Mouse (Mus musculus): ENCODE data around the gene Ppm1e. TPM values are rescaled to one million over a fixed set of nuclear protein-coding genes. Genes with fewer than 3 reads are reported as not detected.

Ppm1e gene
- polyA plus RNA-seq, 1 experiment from 2014 or later = 3.1 TPM

DNA sequence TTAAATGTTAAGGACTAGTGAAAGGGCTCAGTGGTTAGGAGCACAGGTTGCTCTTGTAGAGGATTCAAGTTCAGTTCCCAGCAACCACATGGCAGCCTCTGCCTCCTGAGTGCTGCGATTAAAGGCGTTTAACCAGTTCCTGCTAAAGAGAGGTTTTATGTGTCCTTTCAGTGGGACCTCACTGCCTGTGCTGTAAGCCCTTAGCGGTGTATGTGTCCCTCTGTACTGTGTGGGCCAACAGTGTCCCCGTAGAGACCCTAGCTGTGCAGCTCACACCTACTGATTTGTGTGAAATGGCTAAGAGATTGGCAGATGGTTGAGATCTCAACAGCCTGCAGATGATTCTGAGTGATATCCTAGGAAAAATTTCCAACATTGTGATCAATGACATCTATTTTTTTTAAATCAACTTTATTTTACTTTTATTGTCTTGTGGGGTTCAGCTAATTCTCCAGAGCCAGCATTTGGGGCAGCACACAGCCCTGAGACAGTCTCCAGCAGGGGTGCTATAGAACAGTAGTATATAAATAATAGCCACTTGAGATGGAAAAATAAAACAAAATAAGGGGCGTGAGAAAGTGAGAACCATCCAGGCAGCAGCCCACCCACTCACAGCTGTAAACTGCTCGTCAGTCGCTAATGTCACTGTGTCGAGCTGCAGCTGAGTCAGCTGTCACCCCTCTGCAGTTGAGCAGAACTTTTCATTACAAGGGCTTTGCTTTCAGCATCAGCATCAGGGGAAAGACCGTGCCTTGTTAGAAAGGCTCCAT, 111.9 kb downstream of the Ppm1e start:
- Histone ChIP-seq H3K4me3 (no peak overlapping the region), H3K4me1 (peaks cover 22% of the 10 kb centered on the region), H3K9ac (no peak overlapping the region), H3K4me2 (no peak overlapping the region), H3K27me3 (no peaks in the 10 kb centered on the region), H3K9me3 (no peaks in the 10 kb centered on the region), H3K27ac (peak overlapping the region; percentile 44), H3K36me3 (no peaks in the 10 kb centered on the region)
- WGBS = 60% methylated on average over 9 of the region's 9 CpGs
- no peak for ATAC-seq (ENCODE audit: insufficient number of reproducible peaks, insufficient read depth, low FRiP score, low TSS enrichment, low read depth)

DNA sequence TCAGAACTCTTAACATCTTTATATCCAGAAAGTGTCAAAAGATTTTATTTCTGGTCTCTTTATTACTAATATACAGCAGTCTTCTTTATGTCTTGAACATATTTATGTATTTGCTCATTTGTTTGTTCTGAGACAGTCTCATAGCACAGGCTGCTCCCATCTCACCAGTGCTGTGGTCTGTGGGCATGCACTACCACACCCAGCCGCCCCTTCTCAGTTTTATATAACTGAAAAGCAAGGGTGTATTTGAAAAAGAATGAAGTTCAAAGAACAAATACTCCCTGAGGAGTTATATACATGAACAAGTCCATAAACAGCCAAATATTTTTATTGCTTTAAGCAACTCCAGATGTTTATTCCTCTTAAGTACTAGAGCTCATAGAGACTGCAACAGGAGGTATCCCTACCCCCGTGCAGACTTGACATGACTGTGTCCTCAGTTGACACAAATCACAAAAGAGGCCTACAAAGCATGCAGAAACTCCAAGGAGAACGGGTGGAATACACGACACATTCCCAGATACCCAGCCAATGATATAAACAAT, 112.6 kb downstream of the Ppm1e start:
- H3K4me1 ChIP-seq = peaks cover 22% of the 10 kb centered on the region
- no peak overlapping the region for H3K9ac ChIP-seq
- no peaks in the 10 kb centered on the region for H3K9me3 ChIP-seq
- WGBS = 33% methylated on average over 4 of the region's 4 CpGs
- no peak overlapping the region for H3K4me3 ChIP-seq
- peak overlapping the region; percentile 44 for H3K27ac ChIP-seq
- H3K4me2 ChIP-seq = no peak overlapping the region
- H3K27me3 ChIP-seq = no peaks in the 10 kb centered on the region
- no peaks in the 10 kb centered on the region for H3K36me3 ChIP-seq
- no peak for ATAC-seq (ENCODE audit: insufficient number of reproducible peaks, insufficient read depth, low FRiP score, low TSS enrichment, low read depth)

DNA sequence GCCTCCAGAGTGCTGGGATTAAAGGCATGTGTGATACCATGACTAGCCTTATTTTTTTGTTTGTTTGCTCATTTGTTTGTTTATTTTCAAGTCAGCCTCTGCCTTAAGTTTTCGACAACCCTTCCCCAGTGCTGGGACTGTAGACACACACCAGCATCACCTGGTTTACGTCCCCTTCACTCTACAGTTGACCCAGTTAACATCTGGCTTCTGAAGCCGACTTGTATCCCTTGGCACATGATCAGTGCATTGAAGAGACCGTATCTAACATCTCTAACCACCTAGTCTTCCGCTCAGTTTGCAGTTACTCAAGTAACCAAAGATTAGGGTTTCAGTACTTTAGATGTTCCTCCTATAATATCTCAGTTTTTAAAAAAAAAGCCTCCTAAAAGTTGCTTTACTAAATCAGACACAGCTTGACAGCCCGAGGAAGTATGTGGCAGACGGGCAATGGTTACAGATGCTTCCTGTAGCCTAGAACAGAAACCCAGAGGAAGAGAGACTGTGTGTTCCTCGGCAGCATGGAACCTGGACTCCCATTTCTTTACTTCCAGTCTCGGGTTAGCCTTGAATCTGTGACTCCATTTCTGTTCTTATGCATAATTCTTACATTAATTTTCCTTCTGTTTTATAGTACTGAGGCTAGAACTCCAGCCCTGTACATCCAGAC, 113.5 kb downstream of the Ppm1e start:
- Histone ChIP-seq H3K9ac (no peak overlapping the region), H3K36me3 (no peaks in the 10 kb centered on the region), H3K27ac (no peak overlapping the region; the same call in 1 of the 2 replicates), H3K27me3 (no peaks in the 10 kb centered on the region), H3K9me3 (no peaks in the 10 kb centered on the region), H3K4me2 (no peak overlapping the region), H3K4me3 (no peak overlapping the region), H3K4me1 (peaks cover 22% of the 10 kb centered on the region)
- no peak for ATAC-seq (ENCODE audit: insufficient number of reproducible peaks, insufficient read depth, low FRiP score, low TSS enrichment, low read depth)
- WGBS = 66% methylated on average over 9 of the region's 9 CpGs

DNA sequence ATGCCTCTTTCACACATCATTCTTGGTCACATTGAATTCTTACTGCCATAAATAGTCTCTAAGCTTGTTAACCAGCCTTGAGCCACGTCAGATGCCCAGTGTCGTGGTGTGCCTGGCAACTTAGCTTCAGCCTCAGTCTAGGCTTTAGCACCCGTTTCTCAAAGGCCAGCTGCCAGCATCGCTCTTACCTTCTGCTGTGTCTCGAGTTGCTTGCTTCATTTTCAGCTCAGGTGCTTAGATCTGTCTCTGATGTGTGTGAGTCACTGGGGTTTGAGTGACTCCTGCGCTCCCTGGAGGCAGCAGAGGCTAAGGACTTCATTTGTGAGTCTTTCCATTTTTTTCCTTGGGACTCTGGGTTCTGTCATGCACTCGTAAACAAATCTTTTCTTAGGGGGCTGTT, 117.6 kb downstream of the Ppm1e start:
- no peaks in the 10 kb centered on the region for H3K36me3 ChIP-seq
- no peak overlapping the region for H3K9ac ChIP-seq
- WGBS = 76% methylated on average over 7 of the region's 7 CpGs
- no peak overlapping the region for H3K4me2 ChIP-seq
- H3K4me1 ChIP-seq = peaks cover 17% of the 10 kb centered on the region
- H3K27ac ChIP-seq = no peak overlapping the region
- H3K9me3 ChIP-seq = no peaks in the 10 kb centered on the region
- H3K4me3 ChIP-seq = no peak overlapping the region
- H3K27me3 ChIP-seq = no peaks in the 10 kb centered on the region
- no peak for ATAC-seq (ENCODE audit: insufficient number of reproducible peaks, insufficient read depth, low FRiP score, low TSS enrichment, low read depth)

DNA sequence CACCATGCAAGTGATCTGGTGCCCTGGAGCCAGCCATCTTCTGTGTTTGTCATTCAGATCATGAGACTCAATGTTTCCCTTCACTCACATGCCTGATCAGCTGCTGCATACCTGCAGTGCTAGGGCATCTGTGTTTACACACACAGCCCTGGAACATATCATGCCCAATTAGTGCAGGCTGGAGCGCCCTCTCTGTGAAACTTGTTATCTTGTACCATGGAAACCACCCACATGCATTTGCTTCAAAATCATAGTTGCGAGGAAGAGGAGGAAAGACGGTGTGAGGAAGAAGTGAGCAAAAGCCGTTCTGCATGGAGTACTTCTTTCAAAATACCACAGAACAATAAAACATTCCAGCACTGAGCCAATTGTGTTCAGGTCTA, 118.0 kb downstream of the Ppm1e start:
- Histone ChIP-seq H3K9ac (no peak overlapping the region), H3K36me3 (no peaks in the 10 kb centered on the region), H3K9me3 (no peaks in the 10 kb centered on the region), H3K4me3 (no peak overlapping the region), H3K4me1 (peaks cover 13% of the 10 kb centered on the region), H3K4me2 (no peak overlapping the region), H3K27ac (no peak overlapping the region), H3K27me3 (no peaks in the 10 kb centered on the region)
- WGBS = 81% methylated on average over 4 of the region's 4 CpGs
- ATAC-seq (ENCODE audit: insufficient number of reproducible peaks, insufficient read depth, low FRiP score, low TSS enrichment, low read depth) = no peak

DNA sequence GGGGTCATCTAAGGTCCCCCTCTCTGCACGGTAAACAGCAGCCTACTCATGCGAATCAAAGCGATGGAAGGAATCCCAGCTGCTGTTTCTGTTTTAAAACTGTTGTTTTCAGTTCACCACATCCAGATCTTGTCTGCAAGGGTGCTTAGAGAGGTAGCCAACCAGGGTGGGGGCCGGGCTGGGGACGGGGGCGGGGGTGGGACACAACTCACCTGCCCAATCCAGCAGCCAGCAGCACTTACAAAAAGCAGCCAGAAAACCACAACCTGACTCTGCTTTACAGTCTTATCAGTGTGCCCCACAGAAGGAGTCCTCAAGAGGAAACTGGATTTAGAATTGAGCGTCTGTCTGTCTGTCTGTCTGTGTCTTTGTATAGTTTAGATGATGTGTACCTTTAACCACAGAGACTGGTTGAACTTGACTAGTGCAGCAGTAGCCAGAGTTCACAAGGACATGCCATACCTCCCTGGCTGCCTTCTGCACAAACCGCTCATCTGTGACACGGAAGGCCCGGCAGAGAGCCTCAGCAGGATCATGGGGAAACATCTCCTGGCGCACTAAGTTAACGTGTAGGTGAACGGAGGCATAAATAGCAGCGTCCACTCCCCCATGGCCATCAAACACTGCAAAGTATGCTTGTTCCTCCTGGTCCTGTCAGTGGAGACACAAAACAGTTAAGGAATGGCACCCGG, 118.5 kb downstream of the Ppm1e start:
- 86% methylated on average over 15 of the region's 15 CpGs for WGBS
- no peak overlapping the region for H3K4me3 ChIP-seq
- H3K27me3 ChIP-seq = no peaks in the 10 kb centered on the region
- H3K27ac ChIP-seq = no peak overlapping the region
- no peak overlapping the region for H3K4me2 ChIP-seq
- H3K9ac ChIP-seq = no peak overlapping the region
- no peaks in the 10 kb centered on the region for H3K9me3 ChIP-seq
- H3K4me1 ChIP-seq = peaks cover 10% of the 10 kb centered on the region
- H3K36me3 ChIP-seq = no peaks in the 10 kb centered on the region
- ATAC-seq (ENCODE audit: insufficient number of reproducible peaks, insufficient read depth, low FRiP score, low TSS enrichment, low read depth) = no peak

DNA sequence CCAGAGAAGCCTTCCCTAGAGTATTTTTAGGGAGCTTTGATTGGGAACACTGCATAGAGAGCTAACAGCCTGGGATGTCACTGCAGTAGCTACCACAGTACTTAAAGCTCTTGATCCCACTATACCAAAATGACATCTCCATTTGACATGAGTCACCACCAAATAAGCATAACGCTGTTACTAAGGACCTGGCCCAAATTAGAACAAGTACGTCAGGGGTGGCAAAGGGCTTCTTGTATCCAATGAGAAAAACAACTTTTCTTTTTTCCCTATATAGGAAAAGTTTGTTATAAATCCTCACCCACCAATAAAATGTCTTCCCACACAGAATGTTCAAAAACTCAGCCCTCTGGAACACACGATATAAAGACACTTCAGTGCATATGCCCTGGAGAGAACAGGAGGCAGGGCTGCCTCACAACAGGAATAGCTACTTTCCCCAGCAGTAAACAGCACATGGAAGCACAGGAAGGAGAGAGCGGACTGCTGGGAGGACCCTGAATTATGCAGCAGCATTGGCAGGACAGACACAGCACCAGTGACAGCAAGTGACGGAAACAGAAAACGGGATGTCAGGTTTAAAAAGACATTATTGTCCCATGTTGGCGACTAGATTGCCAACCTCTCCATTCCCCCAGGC, 119.8 kb downstream of the Ppm1e start:
- no peaks in the 10 kb centered on the region for H3K27me3 ChIP-seq
- H3K9me3 ChIP-seq = no peaks in the 10 kb centered on the region
- no peaks in the 10 kb centered on the region for H3K36me3 ChIP-seq
- H3K4me3 ChIP-seq = no peak overlapping the region
- H3K4me2 ChIP-seq = no peak overlapping the region
- ATAC-seq (ENCODE audit: insufficient number of reproducible peaks, insufficient read depth, low FRiP score, low TSS enrichment, low read depth) = no peak
- H3K9ac ChIP-seq = no peak overlapping the region
- no peak overlapping the region for H3K27ac ChIP-seq
- 77% methylated on average over 7 of the region's 7 CpGs for WGBS
- H3K4me1 ChIP-seq = peaks cover 7% of the 10 kb centered on the region; the same call in 1 of the 2 replicates

DNA sequence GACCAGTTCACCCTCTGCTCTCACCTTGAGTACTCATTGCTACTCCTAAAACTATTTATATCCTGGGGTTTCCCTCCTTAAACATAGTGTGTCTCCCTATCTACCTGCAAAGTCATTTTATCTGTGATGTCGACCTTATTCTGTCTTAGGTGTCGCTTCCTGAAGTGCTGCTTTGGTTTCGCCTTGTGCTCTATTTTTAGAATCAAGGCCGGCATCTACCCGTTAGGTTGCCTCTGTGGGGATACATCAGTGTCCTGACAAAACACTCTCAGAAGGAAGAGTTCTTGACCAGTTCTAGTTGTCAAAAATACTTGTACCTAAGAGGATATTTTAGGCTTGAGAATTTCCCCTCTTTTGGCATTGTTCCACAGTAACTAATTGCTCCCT, 123.3 kb downstream of the Ppm1e start:
- Histone ChIP-seq H3K36me3 (peaks cover 9% of the 10 kb centered on the region; the same call in 1 of the 2 replicates), H3K27ac (no peak overlapping the region), H3K4me2 (no peak overlapping the region), H3K9me3 (no peaks in the 10 kb centered on the region), H3K27me3 (no peaks in the 10 kb centered on the region), H3K9ac (no peak overlapping the region), H3K4me1 (peaks cover 7% of the 10 kb centered on the region; the same call in 1 of the 2 replicates), H3K4me3 (no peak overlapping the region)
- no peak for ATAC-seq (ENCODE audit: insufficient number of reproducible peaks, insufficient read depth, low FRiP score, low TSS enrichment, low read depth)
- WGBS = 75% methylated on average over 5 of the region's 5 CpGs

DNA sequence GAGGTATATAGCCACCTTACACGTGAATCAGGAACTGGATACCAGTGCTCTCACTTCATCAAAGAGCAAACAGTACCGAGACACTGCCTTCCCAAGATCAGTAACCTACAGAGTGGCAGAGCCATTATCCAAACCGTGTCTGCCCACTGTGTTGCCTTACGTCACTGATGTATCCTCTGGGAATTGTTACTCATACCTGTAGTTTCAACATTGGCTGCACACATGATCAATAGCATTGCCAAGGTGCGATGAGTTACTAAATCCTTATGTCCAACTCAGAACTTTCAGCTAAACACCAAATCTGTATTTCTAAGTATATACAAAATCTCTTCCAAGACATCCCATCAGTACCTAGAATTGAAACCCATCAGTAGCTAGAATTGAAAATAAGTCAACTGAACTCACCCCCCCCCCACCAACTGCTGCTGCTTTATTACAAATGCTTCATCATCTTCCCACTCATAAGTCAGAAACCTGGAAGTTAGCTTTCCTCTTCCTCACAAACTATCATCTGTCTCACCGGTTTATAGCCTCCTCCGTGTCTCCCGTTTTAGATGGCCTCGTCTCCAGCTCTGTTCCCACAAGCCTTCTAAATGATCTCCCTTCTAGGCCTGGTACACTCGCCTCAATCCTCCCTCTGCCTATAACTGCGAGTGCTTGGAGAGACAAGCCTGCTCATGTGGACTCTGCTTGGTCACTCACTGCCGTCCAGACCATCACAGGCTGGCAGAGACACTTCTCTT, 123.9 kb downstream of the Ppm1e start:
- Histone ChIP-seq H3K4me1 (peaks cover 7% of the 10 kb centered on the region; the same call in 1 of the 2 replicates), H3K36me3 (peaks cover 9% of the 10 kb centered on the region; the same call in 1 of the 2 replicates), H3K4me3 (no peak overlapping the region), H3K9ac (no peak overlapping the region), H3K27ac (no peak overlapping the region), H3K4me2 (no peak overlapping the region), H3K9me3 (no peaks in the 10 kb centered on the region), H3K27me3 (no peaks in the 10 kb centered on the region)
- no peak for ATAC-seq (ENCODE audit: insufficient number of reproducible peaks, insufficient read depth, low FRiP score, low TSS enrichment, low read depth)
- 89% methylated on average over 12 of the region's 12 CpGs for whole genome bisulfite sequencing

DNA sequence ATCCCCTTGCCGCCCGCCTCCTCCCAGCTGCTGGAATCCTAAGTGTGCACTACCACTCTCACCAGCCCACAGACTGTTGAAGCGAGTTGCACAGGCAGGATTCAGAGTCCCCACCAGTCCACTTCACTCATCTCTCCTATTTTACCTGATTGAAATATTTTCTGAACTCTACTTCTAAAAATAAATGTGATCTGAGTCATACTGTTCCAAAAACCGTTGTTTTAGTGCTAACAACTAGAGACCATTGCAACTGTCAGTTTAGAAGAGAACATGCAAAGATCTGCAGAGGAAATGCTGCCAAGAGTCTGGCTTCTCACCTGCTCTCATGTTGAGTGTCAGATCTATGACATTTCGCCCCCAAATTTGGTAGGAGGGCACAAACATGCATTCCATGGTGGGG, 125.4 kb downstream of the Ppm1e start:
- no peak overlapping the region for H3K4me3 ChIP-seq
- H3K4me1 ChIP-seq = peaks cover 7% of the 10 kb centered on the region; the same call in 1 of the 2 replicates
- H3K9ac ChIP-seq = no peak overlapping the region
- 90% methylated on average over 5 of the region's 5 CpGs for WGBS
- no peaks in the 10 kb centered on the region for H3K9me3 ChIP-seq
- no peak overlapping the region for H3K4me2 ChIP-seq
- no peak for ATAC-seq (ENCODE audit: insufficient number of reproducible peaks, insufficient read depth, low FRiP score, low TSS enrichment, low read depth)
- no peak overlapping the region for H3K27ac ChIP-seq
- H3K36me3 ChIP-seq = peaks cover 9% of the 10 kb centered on the region; the same call in 1 of the 2 replicates
- H3K27me3 ChIP-seq = no peaks in the 10 kb centered on the region

DNA sequence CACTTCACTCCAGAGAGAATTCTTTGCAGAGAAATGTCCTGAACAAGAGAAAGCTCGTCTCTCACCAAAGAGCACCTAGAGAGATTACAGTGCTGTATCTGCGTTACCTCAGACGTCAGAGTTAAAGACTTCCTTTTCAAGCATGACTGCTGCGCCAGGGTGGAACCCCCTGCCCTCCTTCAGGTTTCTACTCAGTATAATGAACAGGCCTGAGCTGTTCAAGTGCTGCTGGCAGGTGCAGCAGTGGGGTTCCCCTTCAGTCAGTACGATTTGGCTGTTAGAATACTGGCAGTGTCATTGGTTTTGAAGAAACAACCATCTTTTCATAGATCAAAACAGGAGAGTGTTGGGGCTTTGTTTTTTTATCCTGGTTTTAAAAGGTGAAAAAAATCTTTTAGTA, 131.8 kb downstream of the Ppm1e start:
- no peak for ATAC-seq (ENCODE audit: insufficient number of reproducible peaks, insufficient read depth, low FRiP score, low TSS enrichment, low read depth)
- Histone ChIP-seq H3K9ac (no peak overlapping the region), H3K9me3 (no peaks in the 10 kb centered on the region), H3K27me3 (no peaks in the 10 kb centered on the region), H3K4me2 (no peak overlapping the region), H3K27ac (no peak overlapping the region), H3K4me1 (no peaks in the 10 kb centered on the region), H3K36me3 (peaks cover 11% of the 10 kb centered on the region; the same call in 1 of the 2 replicates), H3K4me3 (no peak overlapping the region)
- WGBS = 78% methylated on average over 5 of the region's 5 CpGs
